Mouse (Mus musculus) megakaryocyte-erythroid progenitor cell, adult 5 weeks (primary cell): ENCODE data around the gene Gm21425. TPM values are rescaled to one million over a fixed set of nuclear protein-coding genes. Genes with fewer than 3 reads are reported as not detected.

Source experiments
- polyA plus RNA-seq: library from polyadenylated mRNA; stranded (reverse); fragments of >175 nt; gene quantifications from 2 replicates; pipeline ENCODE4 v1.2.3, GENCODE M21; 2012

Gene Gm21425
- not detected in 2 replicates for polyA plus RNA-seq

DNA sequence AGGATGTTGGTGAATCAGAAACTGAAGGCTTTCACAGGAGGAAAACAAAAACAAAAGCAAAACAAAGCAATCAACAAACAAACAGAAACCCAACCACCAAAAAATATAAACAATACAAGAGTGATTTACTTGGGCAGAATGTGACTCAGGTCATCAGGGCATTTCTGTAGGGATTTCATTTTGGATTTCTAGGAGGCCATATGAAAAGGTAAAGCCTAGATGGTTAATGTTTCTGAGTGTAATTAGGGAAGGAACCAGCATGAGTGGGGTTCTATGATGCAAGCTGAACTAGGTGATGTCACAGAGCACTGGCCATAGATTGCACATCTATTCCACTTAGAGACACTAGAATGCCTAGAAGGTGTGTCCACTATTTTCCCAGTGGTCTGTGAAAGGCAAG is at the start of gene Gm21425:
Gene Gm21425, plus strand, starts transcription at position 301 of the 400 bp plus-strand sequence.

DNA sequence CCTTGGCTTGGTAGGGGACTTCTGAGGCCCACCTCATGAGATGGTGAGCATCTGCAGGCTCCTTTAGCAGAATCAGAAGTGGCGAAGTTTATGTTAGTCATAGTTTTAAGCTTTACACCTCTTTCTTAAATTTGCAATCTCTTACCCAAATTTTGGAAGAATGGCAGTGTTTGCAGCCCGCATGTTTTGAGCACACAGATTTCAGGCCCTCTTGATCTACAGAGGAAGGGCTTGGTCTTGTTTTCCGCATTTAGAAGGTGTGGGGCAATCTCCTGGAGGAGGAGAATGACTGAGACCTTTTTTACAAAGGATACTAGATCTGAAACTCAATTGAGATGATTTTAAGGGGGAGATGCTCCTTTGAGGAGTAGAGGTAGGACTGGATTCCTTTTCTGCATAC is 28.4 kb upstream of the Gm21425 start, which contains the start of gene Gm21891:
Gene Gm21891, minus strand, starts transcription at position 101 of the 400 bp plus-strand sequence.

Other genes with a start within 250 kb of the Gm21425 start
- gene Gm20807, start 119.1 kb upstream of the Gm21425 start, polyA plus RNA-seq = not detected in 2 replicates
- not detected in 2 replicates for gene Gm21891, start 28.5 kb upstream of the Gm21425 start, polyA plus RNA-seq
- not detected in 2 replicates for gene Gm21828, start 62.0 kb downstream of the Gm21425 start, polyA plus RNA-seq
- gene Gm21440, start 90.4 kb downstream of the Gm21425 start, polyA plus RNA-seq = not detected in 2 replicates
- not detected in 2 replicates for gene Gm21454, start 90.5 kb downstream of the Gm21425 start, polyA plus RNA-seq
- gene Gm21725, start 187.1 kb downstream of the Gm21425 start, polyA plus RNA-seq = not detected in 2 replicates